Mouse (Mus musculus) bone marrow, adult 2 months (tissue): ENCODE data around the gene Cdyl. TPM values are rescaled to one million over a fixed set of nuclear protein-coding genes. Genes with fewer than 3 reads are reported as not detected.

Experiments
- H3K27ac ChIP-seq: fragments of 200-500 bp; 2 replicates; pipeline ENCODE4 v1.5.1; 2012; ENCODE audit warnings: low read depth, mild to moderate bottlenecking, control low read depth, inconsistent platforms, low read length; ENCODE audit not compliant: control insufficient read depth, poor library complexity, insufficient read depth
- H3K4me1 ChIP-seq: fragments of 200-500 bp; 2 replicates; pipeline ENCODE4 v1.6.1; 2011; ENCODE audit warnings: low read length; ENCODE audit not compliant: control insufficient read depth, insufficient read depth
- H3K4me3 ChIP-seq: fragments of 200-500 bp; replicated peaks from 2 replicates; pipeline ENCODE3; 2011; ENCODE audit warnings: mild to moderate bottlenecking, low read depth, low read length, control low read depth; ENCODE audit not compliant: control insufficient read depth
- CTCF ChIP-seq: fragments of 200-500 bp; IDR thresholded peaks from 2 replicates; pipeline ENCODE4 v1.5.1; 2011; ENCODE audit warnings: low read length, control low read depth; ENCODE audit not compliant: control insufficient read depth, insufficient read depth
- POLR2A ChIP-seq: fragments of 200-500 bp; IDR thresholded peaks from 2 replicates; pipeline ENCODE4 v1.6.1; 2011; ENCODE audit warnings: low read depth, mild to moderate bottlenecking, control low read depth, low read length, borderline replicate concordance; ENCODE audit not compliant: control insufficient read depth
- WGBS: fragments of 180-500 bp; shearing (Covaris S2); methylation state at CpG from one replicate; pipeline ENCODE4 v1.1.7; 2018; 5-methylcytosine and 5-hydroxymethylcytosine counted together
- polyA plus RNA-seq: library from polyadenylated mRNA; stranded (reverse); fragments of >200 nt; gene quantifications from 2 replicates; pipeline ENCODE4 v1.2.4, GENCODE M21; 2011; ENCODE audit warnings: low replicate concordance; ENCODE audit not compliant: missing spikeins, insufficient read depth, insufficient read length

Gene Cdyl
- polyA plus RNA-seq, 1 experiment, result 20.5 TPM

DNA sequence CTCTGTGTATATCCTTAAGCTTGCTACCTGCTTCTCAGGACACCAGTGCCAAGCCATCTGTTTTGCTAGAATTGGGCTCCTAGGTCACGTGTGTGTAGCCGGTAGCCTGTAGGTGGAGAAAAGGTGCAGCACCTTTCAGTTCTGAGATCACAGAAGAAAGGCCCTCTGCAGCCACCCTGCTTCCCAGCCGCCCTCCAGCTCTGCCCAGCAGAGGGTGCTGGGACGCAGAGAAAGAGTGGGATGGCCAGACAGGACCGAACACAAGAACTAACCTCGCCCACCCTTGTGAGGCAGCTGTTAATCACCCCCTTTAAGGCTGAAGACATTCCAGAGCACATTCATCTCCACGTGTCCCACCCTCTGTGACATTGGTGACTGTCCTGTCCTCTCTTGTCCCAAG, 114.1 kb downstream of the Cdyl start:
- 79% methylated on average over 7 of the region's 7 CpGs for whole genome bisulfite sequencing
- Histone ChIP-seq H3K4me3 (no peak overlapping the region), H3K4me1 (no peaks in the 10 kb centered on the region; the same call in 1 of the 2 replicates), H3K27ac (no peak overlapping the region)
- TF ChIP-seq POLR2A, result no peak
- TF ChIP-seq CTCF, result peak; percentile 48

GRCm38 (mm10) chr13:35776123-35776522, 116.5 kb downstream of the Cdyl start:
- WGBS, result 95% methylated on average over 7 of the region's 7 CpGs
- Histone ChIP-seq H3K27ac (no peak overlapping the region), H3K4me1 (peaks cover 1% of the 10 kb centered on the region; the same call in 1 of the 2 replicates), H3K4me3 (no peak overlapping the region)
- TF ChIP-seq POLR2A, result no peak
- TF ChIP-seq CTCF, result no peak

- Histone ChIP-seq H3K27ac (no peak overlapping the region), H3K4me3 (no peak overlapping the region), H3K4me1 (peaks cover 5% of the 10 kb centered on the region)
- TF ChIP-seq POLR2A (no peak), CTCF (no peak)
- WGBS, result 70% methylated on average over 3 of the region's 3 CpGs
Observed at GRCm38 (mm10) chr13:35780714-35781113, 121.1 kb downstream of the Cdyl start.

DNA sequence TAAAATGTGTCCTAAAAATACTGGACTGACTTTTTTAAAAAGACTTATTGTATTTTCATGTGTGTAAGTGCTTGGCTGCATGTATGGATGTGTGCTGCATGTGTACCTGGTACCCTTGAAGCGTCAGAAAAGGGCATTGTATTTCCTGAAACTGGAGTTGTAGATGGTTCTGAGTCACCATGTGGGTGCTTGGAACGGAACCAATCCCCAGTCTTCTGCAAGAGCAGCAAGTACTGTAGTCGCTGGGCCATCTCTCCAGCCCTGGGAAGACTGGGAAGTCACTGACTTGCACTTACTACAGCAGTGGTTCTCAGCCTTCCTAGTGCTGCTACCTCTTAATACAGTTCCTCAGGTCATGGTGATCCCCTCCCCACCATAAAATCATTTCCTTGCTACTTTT, 122.1 kb downstream of the Cdyl start:
- H3K4me3 ChIP-seq, result no peak overlapping the region
- H3K4me1 ChIP-seq, result peaks cover 5% of the 10 kb centered on the region
- no peak overlapping the region for H3K27ac ChIP-seq
- TF ChIP-seq CTCF, result no peak
- no peak for TF ChIP-seq POLR2A
- 64% methylated on average over 3 of the region's 3 CpGs for WGBS

GRCm38 (mm10) chr13:35782949-35783348, 123.3 kb downstream of the Cdyl start:
- WGBS, result 31% methylated on average over 2 of the region's 2 CpGs
- H3K4me1 ChIP-seq, result peaks cover 5% of the 10 kb centered on the region
- no peak overlapping the region for H3K4me3 ChIP-seq
- peak; percentile 64 for TF ChIP-seq CTCF
- TF ChIP-seq POLR2A, result no peak
- no peak overlapping the region for H3K27ac ChIP-seq

DNA sequence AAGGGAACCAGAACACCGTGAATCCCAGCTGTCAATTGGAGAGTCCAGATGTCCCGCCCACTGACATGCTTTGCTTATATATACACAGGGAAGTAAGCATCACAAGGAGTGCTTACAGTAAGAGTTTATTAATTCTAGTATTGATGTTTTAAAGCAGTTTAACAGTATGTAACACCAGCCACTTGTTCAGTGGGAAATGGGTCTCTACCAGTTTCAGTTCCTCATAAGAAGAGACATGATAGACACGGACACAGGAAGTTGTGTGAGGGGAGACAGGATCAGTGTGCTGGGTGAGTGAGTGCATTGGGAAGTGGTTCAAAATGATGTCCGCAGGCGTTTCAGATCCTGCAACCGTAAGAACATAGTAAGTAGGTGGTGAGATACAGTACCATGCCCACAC, 123.9 kb downstream of the Cdyl start:
- 21% methylated on average over 6 of the region's 6 CpGs for WGBS
- Histone ChIP-seq H3K4me1 (peaks cover 5% of the 10 kb centered on the region), H3K27ac (no peak overlapping the region), H3K4me3 (no peak overlapping the region)
- TF ChIP-seq CTCF (no peak), POLR2A (no peak)

DNA sequence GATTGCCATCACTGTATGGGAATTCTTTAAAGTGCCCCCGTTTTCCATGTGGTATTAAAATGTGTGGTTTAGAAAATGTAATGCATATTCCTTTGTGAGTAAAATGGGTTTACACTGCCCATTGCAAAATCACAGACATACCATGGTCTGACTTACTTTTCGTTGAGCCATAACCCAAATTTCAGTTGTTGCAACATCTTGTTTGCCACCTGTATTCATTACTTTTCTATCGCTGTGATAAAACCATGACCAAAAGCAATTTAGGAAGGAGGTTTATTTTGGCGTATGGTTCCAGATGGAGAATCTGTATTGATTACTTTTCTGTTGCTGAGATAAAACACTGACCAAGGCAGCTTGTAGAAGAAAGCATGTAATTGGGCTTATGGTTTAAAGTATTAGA, 124.6 kb downstream of the Cdyl start:
- Histone ChIP-seq H3K4me3 (no peak overlapping the region), H3K27ac (no peak overlapping the region), H3K4me1 (peaks cover 5% of the 10 kb centered on the region)
- 51% methylated on average over 4 of the region's 4 CpGs for WGBS
- no peak for TF ChIP-seq CTCF
- TF ChIP-seq POLR2A, result no peak

DNA sequence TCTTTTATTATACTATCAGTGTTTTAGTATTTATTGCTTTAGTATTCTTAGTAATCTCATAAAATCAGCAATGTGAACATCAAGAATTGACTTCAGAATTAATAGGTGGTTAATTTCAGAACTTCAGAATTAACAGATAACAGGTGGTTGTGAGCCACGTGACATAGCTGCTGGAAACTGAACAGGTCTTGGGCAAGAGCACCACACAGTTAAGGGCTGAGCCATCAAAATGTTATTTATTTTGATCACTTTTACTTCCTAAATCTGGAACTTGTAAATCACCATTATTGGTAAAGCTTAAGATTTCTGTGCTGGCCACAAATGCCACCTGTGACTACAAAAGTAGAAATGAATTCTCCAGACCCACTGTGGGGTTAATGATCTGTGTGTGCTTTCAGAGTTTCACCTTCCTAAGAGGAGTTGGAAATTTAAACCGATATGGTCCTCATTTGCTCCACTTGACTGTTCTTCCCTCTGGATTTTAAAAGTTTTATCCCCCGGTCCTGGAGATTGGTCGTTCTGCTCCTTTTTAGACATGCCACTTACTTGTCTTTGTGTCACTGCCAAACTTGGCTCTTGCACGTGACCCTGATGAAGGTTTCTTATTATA, 125.8 kb downstream of the Cdyl start:
- peaks cover 4% of the 10 kb centered on the region for H3K4me1 ChIP-seq
- no peak overlapping the region for H3K27ac ChIP-seq
- WGBS, result 77% methylated on average over 5 of the region's 5 CpGs
- H3K4me3 ChIP-seq, result no peak overlapping the region
- TF ChIP-seq CTCF (no peak), POLR2A (no peak)

DNA sequence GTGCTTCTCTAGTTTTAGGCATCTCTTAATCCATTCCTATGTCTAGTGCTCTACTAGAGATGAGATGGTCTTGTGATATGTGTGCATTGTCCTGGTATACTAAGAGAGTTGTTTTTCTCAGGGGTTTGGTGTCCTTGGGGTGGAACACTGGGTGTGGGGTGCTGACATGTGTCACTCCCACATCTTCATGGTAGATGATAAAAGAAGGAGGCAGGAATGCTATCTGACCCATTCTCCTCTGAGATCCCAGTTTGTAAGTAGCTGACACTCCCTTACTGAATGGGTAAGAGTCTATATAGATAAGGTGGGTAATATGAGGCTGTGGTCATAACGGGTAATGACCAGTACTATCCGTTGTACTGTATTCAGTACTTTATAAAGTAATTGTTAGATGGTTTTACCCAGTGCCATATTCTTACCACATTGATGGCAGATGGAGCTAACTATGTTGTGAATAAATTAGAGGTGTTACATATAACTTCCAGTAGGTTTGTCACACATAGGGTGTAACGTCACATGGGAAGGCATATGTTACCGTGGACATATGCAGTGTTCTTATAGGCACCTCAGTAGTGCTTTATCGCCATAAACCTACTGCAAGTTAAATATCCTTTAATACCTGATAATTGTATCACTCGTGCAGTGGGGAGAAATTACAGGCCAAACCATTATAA, 127.2 kb downstream of the Cdyl start:
- no peak overlapping the region for H3K4me3 ChIP-seq
- whole genome bisulfite sequencing, result 86% methylated on average over 6 of the region's 6 CpGs
- TF ChIP-seq CTCF (no peak), POLR2A (no peak)
- H3K4me1 ChIP-seq, result peaks cover 4% of the 10 kb centered on the region
- no peak overlapping the region for H3K27ac ChIP-seq
